Mouse (Mus musculus) lung, embryonic 16.5 days (tissue): Measurements from ENCODE around the gene 4930455H04Rik. TPM values are rescaled to one million over a fixed set of nuclear protein-coding genes. Genes with fewer than 3 reads are reported as not detected.
A peak's percentile ranks its signal among the peaks of the same experiment; 100 is the strongest.

Source experiments
- ATAC-seq: fragments of 200-750 bp; cut with Nextera tagmentation; 2 replicates; pipeline ENCODE4 v1.8.0; 2017; ENCODE audit warnings: low read depth, mild to moderate bottlenecking, moderate library complexity
- H3K27ac ChIP-seq: fragments of 300-500 bp; sonication (generic); 2 replicates; pipeline ENCODE4 v1.5.1; 2014; ENCODE audit warnings: mild to moderate bottlenecking, control low read depth, low read length
- H3K27me3 ChIP-seq: fragments of 300-500 bp; sonication (generic); 2 replicates; pipeline ENCODE4 v1.6.1; 2014; ENCODE audit warnings: low read depth, low read length, mixed read lengths; ENCODE audit not compliant: control insufficient read depth, insufficient read depth
- H3K36me3 ChIP-seq: fragments of 300-500 bp; sonication (generic); 2 replicates; pipeline ENCODE4 v1.6.1; 2014; ENCODE audit warnings: low read length; ENCODE audit not compliant: control insufficient read depth, insufficient read depth
- H3K4me1 ChIP-seq: fragments of 300-500 bp; sonication (generic); replicated peaks from 2 replicates; pipeline ENCODE4 v1.6.1; 2014; ENCODE audit warnings: low read length, mixed read lengths; ENCODE audit not compliant: control insufficient read depth, insufficient read depth
- H3K4me2 ChIP-seq: fragments of 300-500 bp; sonication (generic); 2 replicates; pipeline ENCODE4 v1.6.1; 2014; ENCODE audit warnings: low read depth, low read length, control low read depth
- H3K4me3 ChIP-seq: fragments of 300-500 bp; sonication (generic); 2 replicates; pipeline ENCODE4 v1.5.1; 2014; ENCODE audit warnings: mild to moderate bottlenecking, low read length, control low read depth
- H3K9ac ChIP-seq: fragments of 300-500 bp; sonication (generic); 2 replicates; pipeline ENCODE4 v1.6.1; 2014; ENCODE audit warnings: low read length, control low read depth
- H3K9me3 ChIP-seq: fragments of 300-500 bp; sonication (generic); 2 replicates; pipeline ENCODE4 v1.6.1; 2016; ENCODE audit warnings: low read length; ENCODE audit not compliant: control insufficient read depth
- WGBS: fragments of 180-500 bp; shearing (Covaris S2); extraction: QIAGEN DNeasy Blood & Tissue Kit; methylation state at CpG from one replicate; pipeline ENCODE4 v1.1.7; 2014; 5-methylcytosine and 5-hydroxymethylcytosine counted together
- polyA plus RNA-seq: library from polyadenylated mRNA; unstranded; fragments of >200 nt; fragmentation: Nextera tagmentation; extraction: Ambion mirVana; gene quantifications from 2 replicates; pipeline ENCODE4 v1.2.1, GENCODE M21; 2015

The 4930455H04Rik gene
- polyA plus RNA-seq, 1 experiment from 2014 or later, result not detected

DNA sequence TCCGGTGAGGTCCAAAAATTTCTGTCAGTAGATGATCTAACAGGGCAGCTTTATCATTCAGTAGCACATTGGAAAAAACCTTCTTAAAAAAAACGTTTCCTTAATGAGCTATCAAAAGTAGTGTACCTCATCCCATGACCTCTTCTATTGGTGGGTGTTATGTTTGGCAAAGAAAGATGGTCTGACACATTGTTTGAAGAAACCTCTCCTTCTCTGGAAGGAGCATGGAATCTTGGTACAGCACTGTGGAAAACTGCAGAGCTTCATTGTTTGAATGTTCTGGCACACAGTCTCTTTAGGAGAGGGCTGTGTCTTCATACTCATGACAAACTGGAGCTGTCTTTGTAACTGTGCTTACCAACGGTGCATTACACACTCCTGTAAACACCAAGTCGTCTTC, 4.9 kb upstream of the 4930455H04Rik start:
- H3K27me3 ChIP-seq, result no peaks in the 10 kb centered on the region
- H3K36me3 ChIP-seq, result no peaks in the 10 kb centered on the region
- no peak overlapping the region for H3K4me3 ChIP-seq
- WGBS, result 37% methylated on average over 4 of the region's 4 CpGs
- peaks cover 3% of the 10 kb centered on the region for H3K4me1 ChIP-seq
- H3K9ac ChIP-seq, result no peak overlapping the region
- no peak overlapping the region for H3K27ac ChIP-seq
- peak; percentile 67 for ATAC-seq
- no peaks in the 10 kb centered on the region for H3K9me3 ChIP-seq
- H3K4me2 ChIP-seq, result no peak overlapping the region

DNA sequence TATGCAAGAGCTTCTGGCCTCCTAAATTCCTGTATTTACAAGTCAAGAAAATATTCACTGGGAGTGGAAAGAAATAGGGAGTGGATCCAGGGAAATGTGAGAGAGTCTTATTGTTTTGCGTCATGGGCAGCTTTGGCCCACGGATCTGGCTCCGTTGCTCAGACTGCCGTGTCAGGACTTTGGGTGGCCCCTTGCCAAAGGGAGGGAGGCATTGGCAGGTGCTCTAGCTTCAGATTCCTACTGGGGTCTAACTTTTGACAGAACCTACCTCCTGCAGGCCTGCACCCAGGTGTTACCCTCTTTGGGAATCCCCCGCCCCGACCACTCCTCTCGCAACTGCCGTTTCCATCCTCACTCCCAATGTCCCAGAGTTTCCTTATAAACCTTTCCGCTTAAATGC, 3.6 kb upstream of the 4930455H04Rik start:
- Histone ChIP-seq H3K4me3 (no peak overlapping the region), H3K9ac (no peak overlapping the region), H3K4me2 (no peak overlapping the region), H3K4me1 (peaks cover 7% of the 10 kb centered on the region), H3K36me3 (no peaks in the 10 kb centered on the region), H3K27ac (no peak overlapping the region), H3K9me3 (no peaks in the 10 kb centered on the region), H3K27me3 (no peaks in the 10 kb centered on the region)
- 76% methylated on average over 9 of the region's 9 CpGs for WGBS
- no peak for ATAC-seq

GRCm38 (mm10) chr3:116966225-116966624, 1.8 kb upstream of the 4930455H04Rik start:
- Histone ChIP-seq H3K9me3 (no peaks in the 10 kb centered on the region), H3K4me1 (peaks cover 7% of the 10 kb centered on the region), H3K4me2 (no peak overlapping the region), H3K27me3 (no peaks in the 10 kb centered on the region), H3K9ac (no peak overlapping the region), H3K4me3 (no peak overlapping the region), H3K36me3 (no peaks in the 10 kb centered on the region), H3K27ac (no peak overlapping the region)
- peak; percentile 81 for ATAC-seq
- 21% methylated on average over 4 of the region's 4 CpGs for WGBS

DNA sequence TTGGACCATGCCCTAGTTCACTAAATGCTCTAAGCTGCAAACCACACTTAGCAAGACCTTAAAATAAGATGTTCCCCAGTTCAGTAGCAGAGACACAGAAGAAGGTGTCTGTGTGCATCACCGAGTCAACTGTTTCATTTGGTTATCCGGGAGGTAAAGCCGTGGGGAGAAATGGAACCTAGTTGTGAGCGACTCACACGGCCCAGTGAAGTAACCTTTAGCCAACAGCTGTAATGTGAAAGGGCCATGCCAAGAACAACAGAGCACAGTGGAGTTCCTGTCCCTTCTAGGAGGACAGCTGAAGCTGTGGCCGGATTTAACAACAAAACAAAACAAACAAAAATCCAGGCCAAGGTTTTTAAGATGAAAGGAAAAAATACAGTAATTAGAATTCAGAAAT, 1.3 kb upstream of the 4930455H04Rik start:
- H3K27ac ChIP-seq, result no peak overlapping the region
- no peak for ATAC-seq
- no peaks in the 10 kb centered on the region for H3K36me3 ChIP-seq
- peak overlapping the region; percentile 5; the same call in 1 of the 2 replicates for H3K9ac ChIP-seq
- peak overlapping the region; percentile 44 for H3K4me2 ChIP-seq
- no peaks in the 10 kb centered on the region for H3K9me3 ChIP-seq
- peak overlapping the region; percentile 22 for H3K4me3 ChIP-seq
- H3K27me3 ChIP-seq, result no peaks in the 10 kb centered on the region
- 36% methylated on average over 6 of the region's 6 CpGs for WGBS
- H3K4me1 ChIP-seq, result peaks cover 7% of the 10 kb centered on the region

GRCm38 (mm10) chr3:116967436-116967835, 631 bp upstream of the 4930455H04Rik start:
- peaks cover 7% of the 10 kb centered on the region for H3K4me1 ChIP-seq
- no peak overlapping the region for H3K27ac ChIP-seq
- WGBS, result 82% methylated on average over 6 of the region's 6 CpGs
- peak overlapping the region; percentile 22 for H3K4me3 ChIP-seq
- H3K9me3 ChIP-seq, result no peaks in the 10 kb centered on the region
- H3K4me2 ChIP-seq, result peak overlapping the region; percentile 40
- no peak overlapping the region for H3K9ac ChIP-seq
- H3K27me3 ChIP-seq, result no peaks in the 10 kb centered on the region
- H3K36me3 ChIP-seq, result no peaks in the 10 kb centered on the region
- no peak for ATAC-seq

- ATAC-seq, result peak; percentile 70
- no peaks in the 10 kb centered on the region for H3K9me3 ChIP-seq
- H3K36me3 ChIP-seq, result no peaks in the 10 kb centered on the region
- no peaks in the 10 kb centered on the region for H3K27me3 ChIP-seq
- H3K4me1 ChIP-seq, result peaks cover 7% of the 10 kb centered on the region; the same call in 1 of the 2 replicates
- H3K4me2 ChIP-seq, result peak within 1 kb of the TSS; percentile 72
- H3K4me3 ChIP-seq, result peak within 1 kb of the TSS; percentile 51
- H3K27ac ChIP-seq, result peak within 1 kb of the TSS; percentile 61
- 4% methylated on average over 17 of the region's 17 CpGs for WGBS
- peak within 1 kb of the TSS; percentile 60 for H3K9ac ChIP-seq
Measured at GRCm38 (mm10) chr3:116968540-116968997, 502 bp downstream of the 4930455H04Rik start, which contains the start of gene Palmd. TSS of gene Palmd (minus strand) at chr3:116968987.

- no peak for ATAC-seq
- Histone ChIP-seq H3K4me3 (peak overlapping the region; percentile 51), H3K9me3 (no peaks in the 10 kb centered on the region), H3K9ac (peak overlapping the region; percentile 60), H3K36me3 (no peaks in the 10 kb centered on the region), H3K27me3 (no peaks in the 10 kb centered on the region), H3K27ac (no peak overlapping the region), H3K4me1 (peaks cover 5% of the 10 kb centered on the region; the same call in 1 of the 2 replicates), H3K4me2 (peak overlapping the region; percentile 72)
- WGBS, result 12% methylated on average over 5 of the region's 5 CpGs
Measured at GRCm38 (mm10) chr3:116969003-116969402, 936 bp downstream of the 4930455H04Rik start.

DNA sequence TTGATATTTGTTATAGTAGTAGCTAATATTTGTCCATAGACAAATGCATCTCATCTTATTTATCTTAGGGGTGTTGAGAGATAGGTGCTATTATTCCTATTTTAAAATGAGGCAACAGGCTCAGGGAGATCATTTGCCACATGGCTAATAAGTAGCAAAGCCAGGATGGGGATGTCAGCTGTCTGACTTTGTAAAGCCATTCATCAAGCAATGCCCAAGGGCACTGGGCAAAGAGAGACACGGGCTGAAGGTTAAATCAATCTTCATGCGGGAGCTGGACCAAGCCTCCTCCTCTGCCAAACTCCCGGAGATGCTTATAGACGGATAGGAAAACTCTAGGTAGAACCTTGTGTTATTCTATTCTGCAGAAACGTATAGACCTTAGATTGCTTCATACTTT, 1.7 kb downstream of the 4930455H04Rik start:
- no peak overlapping the region for H3K4me2 ChIP-seq
- H3K36me3 ChIP-seq, result no peaks in the 10 kb centered on the region
- WGBS, result 64% methylated on average over 5 of the region's 5 CpGs
- H3K4me1 ChIP-seq, result peaks cover 5% of the 10 kb centered on the region; the same call in 1 of the 2 replicates
- H3K4me3 ChIP-seq, result no peak overlapping the region
- ATAC-seq, result no peak
- no peak overlapping the region for H3K9ac ChIP-seq
- no peaks in the 10 kb centered on the region for H3K9me3 ChIP-seq
- H3K27me3 ChIP-seq, result no peaks in the 10 kb centered on the region
- no peak overlapping the region for H3K27ac ChIP-seq

- no peaks in the 10 kb centered on the region for H3K36me3 ChIP-seq
- H3K9ac ChIP-seq, result no peak overlapping the region
- H3K4me1 ChIP-seq, result no peaks in the 10 kb centered on the region
- ATAC-seq, result peak; percentile 28; the same call in 1 of the 2 replicates
- peak overlapping the region; percentile 17; the same call in 1 of the 2 replicates for H3K4me2 ChIP-seq
- no peaks in the 10 kb centered on the region; the same call in 1 of the 2 replicates for H3K27me3 ChIP-seq
- peaks cover 3% of the 10 kb centered on the region; the same call in 1 of the 2 replicates for H3K9me3 ChIP-seq
- no peak overlapping the region for H3K4me3 ChIP-seq
- H3K27ac ChIP-seq, result peak overlapping the region; percentile 5
- WGBS, result 45% methylated on average over 9 of the region's 9 CpGs
Measured at GRCm38 (mm10) chr3:116981811-116982575, 13.9 kb downstream of the 4930455H04Rik start.
